Mouse (Mus musculus): ENCODE results near the gene Fndc10.
"Not testable (repeated sequence)": the region's sequence is repeated elsewhere in the genome, so short reads cannot be mapped to it uniquely, and the experiment has no call there.

Gene Fndc10

DNA sequence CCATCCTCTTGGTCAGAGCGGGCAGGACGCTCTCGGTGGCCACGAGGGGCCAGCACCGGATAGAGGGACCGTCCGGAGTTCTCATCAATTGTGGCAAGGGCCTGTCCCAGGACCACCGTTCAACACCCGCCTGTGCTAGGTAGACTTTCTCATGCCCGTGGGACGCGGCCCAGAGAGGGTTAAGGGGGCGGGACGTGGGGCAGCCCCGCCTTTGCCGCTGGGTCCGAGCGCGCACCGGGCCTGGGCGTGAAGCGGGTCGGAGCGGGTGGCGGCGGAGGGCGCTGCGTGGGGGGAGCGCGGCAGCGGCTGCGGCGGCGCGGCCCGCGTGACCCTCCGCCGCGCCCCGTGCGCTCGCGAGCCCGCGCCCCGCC, at the start of gene Fndc10:
Gene Fndc10 (plus strand): TSS at position 232 of the 371 bp plus-strand sequence.
- no peak for DNase-seq (ENCODE audit: low read depth)

- not testable (repeated sequence) for DNase-seq (ENCODE audit: low read depth)
Observed at GRCm38 (mm10) chr4:155645308-155645707, 48.8 kb upstream of the Fndc10 start, which contains the start of gene Gm10563. Gm10563 (minus strand) TSS chr4:155645408.

- DNase-seq (ENCODE audit: low read depth) = no peak
Observed at GRCm38 (mm10) chr4:155645721-155646120, 48.4 kb upstream of the Fndc10 start.

- no peak for DNase-seq (ENCODE audit: low read depth)
Observed at GRCm38 (mm10) chr4:155649355-155649754, 44.8 kb upstream of the Fndc10 start.

DNA sequence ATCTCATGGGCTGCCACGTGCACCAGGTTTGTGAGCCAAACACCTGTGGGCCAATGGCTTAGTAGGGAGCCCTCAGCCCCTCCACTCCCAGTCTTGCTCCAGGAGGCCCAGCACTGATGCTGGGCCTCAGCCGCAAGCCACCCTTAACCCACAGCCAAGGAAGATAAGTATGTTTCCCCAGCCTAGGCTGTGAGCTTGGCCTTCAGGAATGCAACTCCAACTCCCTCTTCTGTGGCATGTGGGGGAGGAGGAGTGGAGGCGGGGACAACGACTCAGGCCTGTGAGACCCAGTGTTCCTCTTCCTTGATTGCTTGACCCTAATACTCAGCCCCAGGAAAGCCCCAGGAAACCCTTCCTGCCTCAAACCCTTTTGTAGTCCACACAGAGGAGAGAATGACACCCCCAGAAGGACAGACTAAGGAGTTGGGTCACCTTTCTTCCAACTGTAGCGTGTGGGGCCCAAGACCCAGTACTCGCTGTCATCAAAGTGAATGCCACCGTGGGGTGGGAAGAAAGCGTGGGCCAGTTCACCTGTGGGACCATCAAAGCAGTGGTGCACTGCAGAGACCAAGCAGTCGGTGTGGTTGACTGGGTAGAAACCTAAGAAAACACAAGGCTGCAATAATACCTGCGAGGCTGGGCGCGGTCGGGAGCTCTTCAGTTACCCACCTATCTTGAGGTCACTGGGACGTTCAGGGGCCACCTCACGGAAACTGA, 42.4 kb upstream of the Fndc10 start:
- no peak for DNase-seq (ENCODE audit: low read depth)

DNA sequence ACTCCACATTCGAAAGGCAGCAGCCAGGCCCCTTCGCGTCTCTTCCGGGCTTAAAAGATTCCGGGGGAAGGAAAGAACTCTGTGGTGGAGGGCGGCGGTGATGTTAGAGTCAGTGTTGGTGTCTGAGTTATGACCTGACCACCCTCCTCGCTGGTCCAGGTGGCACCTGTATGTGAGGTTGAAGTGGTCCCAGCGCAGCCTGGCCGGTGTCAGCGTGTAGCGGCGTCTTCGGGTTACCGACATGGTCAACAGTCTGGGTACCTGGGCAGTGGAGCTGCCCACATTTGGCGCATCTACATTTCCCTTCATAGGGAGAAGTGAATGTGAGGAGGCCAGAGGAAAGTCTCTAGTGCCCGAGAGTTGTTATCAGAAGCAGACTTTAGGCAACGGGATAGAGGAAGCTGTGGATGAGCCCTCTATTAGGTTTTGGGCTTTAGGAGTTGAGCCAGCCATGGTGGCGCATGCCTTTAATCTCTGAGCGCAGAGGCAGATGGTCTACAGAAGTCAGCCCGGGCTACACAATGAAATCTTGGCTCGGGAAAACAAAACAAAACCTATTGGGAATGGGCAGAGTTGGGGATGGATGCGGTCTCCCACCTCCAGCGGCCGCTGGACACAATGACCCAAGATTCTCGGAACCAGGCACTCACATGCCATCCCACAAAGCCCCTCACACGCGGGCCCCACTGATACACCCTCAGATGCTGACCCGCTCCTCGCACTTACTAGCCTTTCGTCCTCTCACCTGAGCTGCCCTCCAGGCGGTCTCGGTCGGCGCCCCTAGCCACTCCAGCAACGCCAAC, 41.7 kb upstream of the Fndc10 start:
- DNase-seq (ENCODE audit: low read depth) = no peak

DNA sequence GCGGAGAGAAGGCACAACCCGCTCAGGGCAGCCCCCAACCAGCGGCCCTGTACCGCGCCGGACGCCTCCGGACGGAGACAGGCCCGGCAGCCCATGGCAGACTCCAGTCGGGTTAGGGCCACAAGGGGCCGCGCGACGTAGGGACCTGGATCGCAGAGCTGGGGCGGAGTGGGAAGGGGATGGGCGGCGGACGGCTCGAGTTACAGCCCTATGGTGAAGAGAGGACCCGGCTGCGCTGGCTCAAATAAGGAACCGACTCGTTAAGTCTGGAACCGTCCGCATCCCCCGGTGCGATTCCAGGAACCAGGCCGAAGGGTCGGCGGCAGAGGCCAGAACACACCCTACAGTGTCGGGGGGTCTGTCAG, 41.1 kb upstream of the Fndc10 start, which contains the start of gene Mmp23:
Gene Mmp23 (minus strand): TSS at position 299 of the 365 bp plus-strand sequence.
- DNase-seq (ENCODE audit: low read depth) = no peak

GRCm38 (mm10) chr4:155653451-155654182, 40.5 kb upstream of the Fndc10 start:
- DNase-seq (ENCODE audit: low read depth) = no peak

- no peak for DNase-seq (ENCODE audit: low read depth)
Observed at GRCm38 (mm10) chr4:155654183-155654455, 40.0 kb upstream of the Fndc10 start.

DNA sequence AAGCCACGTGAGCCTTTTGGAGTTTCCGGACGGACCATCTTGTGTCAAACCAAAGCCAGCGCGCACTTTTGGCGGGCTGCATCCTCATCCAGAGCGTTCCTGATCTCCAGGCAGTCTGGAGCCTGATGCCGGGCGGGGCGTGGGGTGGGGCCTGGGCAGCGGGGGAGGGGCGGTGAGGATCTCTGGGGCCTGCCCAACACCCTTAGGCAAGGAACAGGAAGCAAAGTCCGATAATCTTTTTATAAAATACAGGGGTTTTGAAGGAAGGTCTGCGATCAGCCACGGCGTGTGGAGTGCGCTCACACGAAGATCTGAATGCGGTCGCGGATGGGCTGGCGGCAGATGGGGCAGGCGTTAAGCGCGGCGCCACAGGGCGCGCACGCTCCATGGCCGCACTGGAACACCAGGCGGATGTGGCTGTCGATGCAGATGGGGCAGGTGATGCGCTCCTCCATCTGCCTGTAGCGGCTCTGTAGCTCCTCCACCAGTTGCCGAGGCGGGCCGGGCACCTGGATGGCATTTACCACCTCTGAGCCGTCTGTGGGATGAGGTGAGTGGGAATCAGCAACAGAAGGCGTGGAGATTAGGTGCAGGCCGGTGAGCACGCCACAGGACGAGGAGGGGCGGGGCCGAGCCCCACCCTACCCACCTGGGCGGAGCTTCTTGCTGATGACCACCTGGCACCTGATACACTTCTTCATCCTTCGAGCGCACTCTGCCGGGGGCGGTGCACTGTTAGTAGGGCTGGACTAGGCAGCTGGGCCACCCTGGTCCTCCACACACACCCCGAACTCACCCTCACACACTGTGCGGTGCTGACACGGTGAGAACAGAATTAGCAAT, 39.5 kb upstream of the Fndc10 start:
- DNase-seq (ENCODE audit: low read depth) = no peak

DNA sequence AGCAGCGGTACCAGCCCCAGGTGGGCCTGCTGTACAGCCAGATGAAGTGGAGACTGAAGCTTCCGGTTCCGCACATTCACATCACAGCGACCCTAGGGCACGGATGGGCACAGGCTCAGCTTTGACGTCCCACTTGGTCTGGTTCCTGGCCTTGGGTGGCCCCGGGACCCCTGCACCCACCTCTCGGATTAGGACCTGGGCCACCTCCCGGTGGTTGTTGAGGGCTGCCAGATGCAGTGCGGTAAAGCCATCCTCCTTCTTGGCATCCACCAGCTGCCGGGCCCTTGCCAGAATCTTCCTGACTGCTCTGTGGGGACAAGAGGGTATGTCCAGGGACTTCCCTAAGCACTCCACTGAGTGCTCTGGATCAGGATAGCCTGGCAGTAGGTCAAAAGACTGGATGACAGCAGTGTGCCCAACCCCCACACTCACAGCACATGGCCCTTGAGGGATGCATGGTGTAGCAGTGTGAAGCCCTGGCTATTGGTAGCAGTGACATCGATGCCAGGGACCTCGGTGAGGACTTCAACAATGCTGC, 37.9 kb upstream of the Fndc10 start:
- no peak for DNase-seq (ENCODE audit: low read depth)

DNA sequence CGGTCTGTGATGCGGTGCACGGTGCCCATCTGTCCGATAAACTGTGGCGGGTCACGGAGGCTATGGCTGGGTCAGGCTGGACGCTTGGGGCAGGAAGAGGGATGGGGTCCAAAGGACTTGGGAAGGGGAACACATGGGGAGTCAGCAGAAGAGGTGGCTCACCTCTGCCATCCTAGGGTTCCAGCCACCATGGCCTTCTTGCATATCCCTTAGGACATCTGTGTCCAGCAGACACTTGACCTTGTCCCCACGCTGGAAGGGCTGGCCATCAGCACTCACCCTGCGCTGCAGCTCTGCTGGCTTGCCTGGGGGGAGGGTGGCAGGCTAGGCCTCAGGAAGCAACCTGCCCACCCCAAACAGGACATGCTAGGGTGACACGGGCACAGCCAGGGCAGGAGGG, 35.2 kb upstream of the Fndc10 start:
- DNase-seq (ENCODE audit: low read depth) = no peak

DNA sequence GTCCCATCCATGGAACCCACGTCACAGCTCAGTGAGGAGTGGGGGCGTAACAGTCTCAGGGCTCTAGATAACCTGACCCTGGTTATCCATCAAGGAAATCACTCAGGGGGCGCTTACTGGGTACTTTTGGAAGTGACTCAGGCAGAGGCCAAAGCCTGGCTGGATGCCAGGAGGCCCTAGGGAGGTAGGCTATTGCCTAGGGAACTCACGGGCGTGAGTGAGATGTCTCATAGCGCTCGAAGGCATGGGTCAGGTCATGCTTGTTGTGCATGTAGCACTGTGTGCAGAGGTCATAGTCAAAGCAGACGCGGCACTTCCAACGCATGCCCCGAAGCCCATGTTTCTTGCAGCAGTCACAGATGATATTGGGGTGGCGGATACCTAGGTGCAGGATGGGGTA, 33.5 kb upstream of the Fndc10 start:
- no peak for DNase-seq (ENCODE audit: low read depth)

DNA sequence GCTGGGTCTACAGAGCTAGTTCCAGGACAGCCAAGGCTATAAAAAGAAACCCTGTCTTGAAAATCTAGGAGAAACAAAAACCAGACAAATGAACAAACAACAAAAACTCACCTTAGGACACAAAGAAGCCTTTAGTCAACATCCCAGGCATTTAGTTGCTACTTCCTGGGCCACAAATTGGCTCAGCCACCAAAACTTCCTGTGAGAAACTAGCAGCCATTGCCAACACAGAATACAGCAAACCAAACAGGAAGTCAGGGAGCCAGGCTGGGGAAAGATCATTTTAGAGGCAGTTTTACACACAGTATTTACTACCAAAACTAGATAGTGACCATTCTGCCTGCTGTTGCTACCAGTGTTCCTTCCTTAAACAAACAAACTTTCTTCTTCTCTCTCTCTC, 27.2 kb upstream of the Fndc10 start:
- no peak for DNase-seq (ENCODE audit: low read depth)

DNA sequence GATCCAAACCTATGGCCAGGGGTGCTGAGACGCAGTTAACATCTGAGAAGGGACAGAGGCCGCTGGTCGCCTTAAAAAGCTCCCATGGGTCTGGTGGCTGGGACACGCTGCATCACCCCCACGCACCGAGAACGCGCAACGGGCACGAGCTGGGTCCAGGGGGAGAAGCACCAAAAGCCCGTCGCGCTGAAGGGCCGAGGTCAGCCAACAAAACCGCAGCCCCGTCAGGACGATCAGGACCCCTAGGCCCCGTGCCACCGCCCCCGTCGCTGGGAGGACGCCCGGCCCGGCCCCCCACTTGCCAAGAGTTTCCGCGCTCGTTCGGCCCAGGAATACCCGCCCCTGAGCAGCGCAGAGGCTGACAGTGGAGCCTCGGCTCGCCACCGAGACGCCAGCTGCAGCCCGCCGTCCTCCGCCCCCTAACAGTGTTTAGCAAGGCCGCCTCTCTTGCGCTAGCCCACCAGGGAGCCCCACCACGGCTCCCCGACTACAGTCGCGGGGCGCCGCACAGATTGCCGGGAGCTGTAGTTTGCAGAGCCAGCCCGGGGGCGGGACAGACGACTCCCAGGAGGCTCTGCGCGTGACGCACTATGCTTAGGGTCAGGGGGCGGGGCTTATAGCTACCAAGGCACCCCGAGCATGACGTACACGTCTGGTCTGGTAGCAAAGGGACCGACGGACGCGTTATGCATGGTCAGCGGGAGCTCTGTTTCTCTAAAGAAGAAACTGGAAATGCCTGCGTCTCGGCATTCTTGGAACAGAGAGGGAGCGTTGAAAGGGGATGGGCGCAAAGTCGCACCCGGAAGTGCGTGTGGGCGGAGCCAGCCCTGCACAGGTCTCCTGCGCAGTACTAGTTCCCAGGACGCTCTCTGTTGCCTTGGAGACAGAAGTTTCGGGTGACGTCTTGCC, 25.2 kb upstream of the Fndc10 start, which contains the start of gene Mib2:
Gene Mib2 (minus strand): TSS at position 510 of the 909 bp plus-strand sequence.
- DNase-seq (ENCODE audit: low read depth) = peak; percentile 92

- no peak for DNase-seq (ENCODE audit: low read depth)
Observed at GRCm38 (mm10) chr4:155669598-155670075, 24.5 kb upstream of the Fndc10 start.

GRCm38 (mm10) chr4:155670236-155670635, 23.9 kb upstream of the Fndc10 start:
- not testable (repeated sequence) for DNase-seq (ENCODE audit: low read depth)

DNA sequence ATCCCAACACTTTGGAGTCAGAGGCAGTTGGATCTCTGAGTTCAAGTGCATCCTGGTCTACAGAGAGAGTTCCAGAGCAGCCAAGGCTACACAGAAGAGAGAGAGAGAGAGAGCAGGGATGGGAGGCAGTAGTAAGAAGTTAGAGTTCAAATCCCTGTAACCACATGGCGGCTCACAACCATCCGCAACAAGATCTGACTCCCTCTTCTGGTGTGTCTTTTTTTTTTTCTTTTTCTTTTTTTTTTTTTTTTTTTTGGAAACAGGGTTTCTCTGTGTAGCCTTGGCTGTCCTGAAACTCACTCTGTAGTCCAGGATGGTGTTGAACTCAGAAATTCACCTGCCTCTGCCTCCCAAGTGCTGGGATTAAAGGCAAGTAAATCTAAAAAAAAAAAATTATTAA, 22.1 kb upstream of the Fndc10 start:
- no peak for DNase-seq (ENCODE audit: low read depth)

- DNase-seq (ENCODE audit: low read depth) = no peak
Observed at GRCm38 (mm10) chr4:155675991-155676390, 18.2 kb upstream of the Fndc10 start.

DNA sequence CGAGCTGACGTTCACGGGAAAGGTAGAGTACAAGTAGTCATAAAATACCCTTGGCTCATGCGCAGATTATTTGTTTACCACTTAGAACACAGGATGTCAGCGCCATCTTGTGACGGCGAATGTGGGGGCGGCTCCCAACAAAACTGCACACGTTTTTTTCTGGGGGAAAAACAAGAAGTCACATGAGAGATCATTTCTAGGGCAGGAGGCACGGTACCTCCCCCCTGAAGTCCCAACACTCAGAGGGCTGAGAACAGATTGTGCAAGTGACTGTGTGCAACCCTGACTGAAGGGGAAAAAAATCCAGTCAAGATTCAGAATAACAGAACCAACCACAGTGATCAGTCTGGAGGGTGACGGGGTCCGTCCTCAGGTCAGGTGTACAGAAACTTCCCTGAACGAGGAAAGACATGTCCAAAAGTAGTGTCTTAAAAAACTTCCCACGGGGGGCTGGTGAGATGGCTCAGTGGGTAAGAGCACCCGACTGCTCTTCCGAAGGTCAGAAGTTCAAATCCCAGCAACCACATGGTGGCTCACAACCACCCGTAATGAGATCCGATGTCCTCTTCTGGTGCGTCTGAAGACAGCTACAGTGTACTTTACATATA, 10.4 kb upstream of the Fndc10 start:
- not testable (repeated sequence) for DNase-seq (ENCODE audit: low read depth)
